Mouse (Mus musculus): Measurements from ENCODE around the gene Ghsr.
"Not testable (repeated sequence)": the region's sequence is repeated elsewhere in the genome, so short reads cannot be mapped to it uniquely, and the experiment has no call there.

The Ghsr gene

DNA sequence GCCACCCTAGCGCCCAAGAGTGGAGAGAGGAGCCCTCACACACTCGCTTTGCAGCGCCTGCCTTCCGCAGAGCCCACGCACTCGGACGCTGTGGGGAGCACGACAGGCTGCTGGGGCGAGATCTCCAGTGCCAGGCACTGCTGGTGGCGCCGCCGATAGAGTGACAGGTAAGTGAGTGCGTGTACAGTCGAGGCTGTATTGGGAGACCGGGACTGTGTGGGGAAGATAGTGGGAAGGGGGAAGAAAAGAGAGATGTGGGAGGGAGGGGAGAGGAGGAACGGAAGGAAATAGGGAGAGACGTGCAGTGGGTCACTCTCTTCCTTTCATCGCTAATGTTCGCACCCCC lies at the start of gene Ghsr:
Ghsr (plus strand) TSS at position 76 of the 346 bp plus-strand sequence.
- no peak for DNase-seq

DNA sequence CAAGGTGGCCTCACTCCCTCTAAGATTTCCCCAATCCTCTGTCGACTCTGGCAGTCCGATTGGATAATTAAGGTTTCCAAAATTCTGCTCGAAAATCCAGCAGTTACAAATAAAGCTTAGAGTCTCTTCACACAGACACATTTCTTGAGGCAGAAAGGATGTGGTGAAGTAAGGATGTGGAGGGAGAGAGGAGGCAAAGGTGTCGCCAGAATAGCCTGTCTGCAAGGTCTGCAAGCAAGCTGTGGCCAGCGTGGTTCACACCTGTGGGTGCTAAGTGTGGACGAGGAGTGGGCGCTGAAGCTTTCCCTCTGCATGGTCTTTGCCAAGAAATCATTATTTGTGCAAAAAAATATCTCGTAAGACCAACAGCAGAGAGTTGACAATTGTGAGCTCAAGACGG lies 48.6 kb upstream of the Ghsr start:
- no peak for DNase-seq

GRCm38 (mm10) chr3:27323551-27323950 lies 47.6 kb upstream of the Ghsr start:
- DNase-seq = no peak

GRCm38 (mm10) chr3:27326633-27327191 lies 44.4 kb upstream of the Ghsr start:
- DNase-seq = no peak

DNA sequence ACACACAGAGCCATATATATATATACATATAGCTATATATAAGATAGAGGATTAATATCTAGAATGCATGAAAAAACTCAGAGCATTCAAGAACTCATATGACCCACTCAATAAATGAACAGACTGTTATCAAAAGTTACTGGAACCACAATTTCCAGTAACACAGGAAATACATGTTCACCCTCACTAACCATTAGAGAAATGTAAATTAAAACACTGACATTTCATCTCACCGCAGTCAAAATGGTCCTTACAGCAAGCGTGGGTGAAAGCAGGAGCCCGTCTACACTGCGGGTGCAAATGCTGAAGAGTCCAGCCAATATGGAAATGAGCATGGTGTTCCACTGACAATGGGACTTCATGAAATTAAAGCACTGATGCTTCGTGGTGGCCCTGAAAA lies 40.4 kb upstream of the Ghsr start:
- DNase-seq = no peak

DNA sequence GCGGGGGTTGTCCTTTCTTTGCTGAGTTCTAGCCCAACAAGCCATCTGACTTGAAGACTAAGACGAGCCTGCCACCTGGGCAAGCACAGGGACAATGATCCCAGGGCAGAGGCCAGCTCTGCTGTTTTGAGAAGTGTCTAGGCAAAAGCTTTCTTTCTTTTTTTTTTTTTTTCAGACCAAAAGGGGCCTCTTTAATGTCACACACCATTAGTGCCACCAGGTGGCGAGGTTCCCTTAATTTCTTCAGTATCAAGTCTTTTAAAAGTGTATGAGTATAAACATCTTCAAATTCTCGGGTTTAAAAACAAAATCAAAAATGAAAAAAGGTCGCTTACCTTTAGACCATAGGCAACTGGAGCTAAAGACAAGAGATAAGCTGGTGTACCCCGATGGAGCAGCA lies 32.7 kb upstream of the Ghsr start:
- DNase-seq = no peak

- DNase-seq = no peak
These were observed 32.3 kb upstream of the Ghsr start for GRCm38 (mm10) chr3:27338887-27339286.

GRCm38 (mm10) chr3:27340757-27341156 lies 30.4 kb upstream of the Ghsr start:
- no peak for DNase-seq

- DNase-seq = no peak
These were observed 28.7 kb upstream of the Ghsr start for GRCm38 (mm10) chr3:27342462-27342861.

DNA sequence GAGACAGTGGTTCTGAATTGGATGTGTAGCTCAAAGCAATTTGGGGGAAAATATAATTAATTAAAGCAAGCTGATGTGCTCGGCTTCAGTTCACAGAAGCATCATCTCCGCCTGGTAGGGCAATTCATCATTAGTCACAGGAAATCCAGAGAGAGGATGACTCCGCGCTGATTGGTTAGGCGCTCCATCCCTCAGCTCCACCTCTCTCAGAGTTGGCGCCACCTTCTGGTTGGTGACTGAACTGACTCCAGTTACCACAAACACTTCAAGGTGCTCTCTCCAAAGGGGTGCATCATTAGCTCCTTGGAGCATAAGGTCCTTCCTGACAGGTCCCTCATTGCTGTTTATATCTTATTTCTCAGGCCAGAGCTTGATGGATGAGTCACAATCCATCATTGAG lies 25.6 kb upstream of the Ghsr start:
- DNase-seq = no peak

DNA sequence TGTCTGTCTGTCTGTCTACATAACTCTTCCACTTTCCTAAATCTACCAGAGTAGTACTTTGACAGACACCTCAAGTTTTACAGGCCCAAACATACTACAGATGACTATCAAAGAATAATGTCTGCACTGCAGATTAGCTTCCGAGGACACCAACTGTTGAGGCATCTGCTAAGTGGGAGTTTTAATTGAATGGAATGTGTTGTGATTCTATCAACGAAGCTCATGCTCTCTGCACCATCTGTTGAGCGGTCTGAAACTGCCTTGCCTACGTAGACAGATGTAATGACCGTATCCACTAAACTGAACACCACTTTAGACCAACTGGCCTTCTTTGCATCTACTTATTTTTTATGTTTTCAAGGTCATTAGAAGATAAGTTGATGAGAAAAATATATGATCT lies 22.7 kb upstream of the Ghsr start:
- DNase-seq = no peak

DNA sequence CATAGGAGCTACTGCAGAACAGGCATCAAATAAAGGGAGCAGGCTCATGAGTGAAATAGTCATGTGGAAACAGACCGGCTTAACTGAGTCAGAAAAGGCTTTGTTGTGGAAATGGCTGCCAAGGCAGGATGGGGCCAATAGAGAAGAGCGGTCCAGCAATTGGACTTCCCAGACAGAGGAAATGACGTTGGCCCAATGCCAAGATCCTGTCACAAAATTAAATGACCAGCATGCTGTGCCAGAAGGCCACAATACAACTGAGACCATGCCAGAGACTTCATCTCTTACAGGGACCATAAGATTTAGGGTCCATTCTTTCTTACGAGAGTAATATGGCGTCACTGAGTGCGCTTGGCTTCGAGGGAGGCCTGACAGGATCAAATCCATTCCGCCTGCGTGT lies 20.0 kb upstream of the Ghsr start:
- DNase-seq = no peak

- DNase-seq = no peak
These were observed 11.9 kb upstream of the Ghsr start for GRCm38 (mm10) chr3:27359100-27359720.

DNA sequence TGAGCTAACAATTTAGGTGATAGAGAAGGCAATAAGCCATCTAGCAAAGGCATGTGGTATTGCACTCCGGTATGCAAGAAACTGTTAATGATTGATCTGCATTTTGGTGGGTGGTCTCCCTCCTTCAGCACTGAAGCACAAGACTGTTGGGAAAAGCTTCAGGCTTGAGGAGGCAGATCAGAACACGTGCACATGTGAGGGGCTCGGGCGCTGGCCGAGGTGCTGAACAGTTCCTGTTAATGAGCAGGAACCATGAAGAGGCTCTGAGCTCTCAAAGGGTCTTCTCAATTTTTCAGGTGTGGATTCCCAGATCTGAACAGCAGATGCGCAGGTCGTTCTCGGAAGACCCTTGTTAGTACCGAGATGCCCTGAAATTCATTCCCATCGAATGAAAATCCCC lies 1.0 kb upstream of the Ghsr start:
- no peak for DNase-seq

DNA sequence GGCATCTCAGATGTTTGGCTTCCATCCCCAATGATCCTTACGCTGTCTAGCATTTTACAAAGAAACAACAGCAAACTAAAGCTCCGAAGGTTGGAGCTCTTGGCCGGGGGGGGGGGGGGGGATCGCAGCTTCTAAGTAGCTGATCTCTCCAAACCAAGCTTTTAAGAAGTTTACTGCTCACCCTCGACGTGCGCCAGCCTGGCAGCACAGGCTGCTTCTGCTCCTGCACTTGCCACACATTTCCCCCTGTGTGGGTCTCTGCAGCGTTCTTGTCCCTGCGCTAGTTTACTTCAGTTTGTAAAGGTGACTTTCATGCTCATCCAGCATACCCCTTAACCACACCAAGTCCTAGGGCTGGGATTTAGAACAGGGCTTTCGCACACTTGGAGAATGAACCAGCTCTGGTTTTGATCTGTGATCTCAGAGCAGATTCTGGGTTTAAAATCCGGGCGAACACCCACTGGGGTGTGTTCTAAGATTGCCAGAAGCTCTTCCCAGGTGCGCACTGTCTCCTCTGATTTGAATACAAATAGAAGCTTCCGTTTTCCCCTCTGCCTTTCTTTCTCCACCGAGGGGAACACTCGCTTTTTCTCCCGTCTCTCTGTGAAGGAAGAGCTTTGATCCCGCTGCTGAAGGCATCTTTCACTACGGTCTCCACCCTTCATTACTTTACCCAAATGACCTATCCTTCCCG lies 422 bp upstream of the Ghsr start:
- no peak for DNase-seq

- DNase-seq = peak; percentile 17
These were observed 837 bp downstream of the Ghsr start for GRCm38 (mm10) chr3:27371725-27372650.

GRCm38 (mm10) chr3:27374396-27374795 lies 3.2 kb downstream of the Ghsr start:
- DNase-seq = no peak

GRCm38 (mm10) chr3:27377935-27378334 lies 6.8 kb downstream of the Ghsr start:
- no peak for DNase-seq

DNA sequence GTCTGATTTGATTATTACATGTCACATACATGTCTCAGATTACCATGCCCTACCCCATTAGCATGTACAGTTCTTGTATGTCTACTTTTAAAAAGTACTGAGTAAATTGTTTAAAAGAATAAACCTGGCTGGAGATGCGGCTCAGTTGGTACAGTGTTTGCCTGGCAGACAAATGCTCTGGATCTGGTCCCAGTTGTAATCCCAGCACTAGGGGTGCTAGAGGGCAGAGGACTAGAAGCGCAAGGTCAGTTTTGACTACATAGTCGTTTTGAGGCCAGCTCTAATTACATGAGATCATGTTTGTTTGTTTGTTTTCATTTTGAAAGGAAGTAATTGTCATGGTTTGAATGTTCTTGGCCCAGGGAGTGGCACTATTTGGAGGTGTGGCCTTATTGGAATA lies 13.7 kb downstream of the Ghsr start:
- no peak for DNase-seq

DNA sequence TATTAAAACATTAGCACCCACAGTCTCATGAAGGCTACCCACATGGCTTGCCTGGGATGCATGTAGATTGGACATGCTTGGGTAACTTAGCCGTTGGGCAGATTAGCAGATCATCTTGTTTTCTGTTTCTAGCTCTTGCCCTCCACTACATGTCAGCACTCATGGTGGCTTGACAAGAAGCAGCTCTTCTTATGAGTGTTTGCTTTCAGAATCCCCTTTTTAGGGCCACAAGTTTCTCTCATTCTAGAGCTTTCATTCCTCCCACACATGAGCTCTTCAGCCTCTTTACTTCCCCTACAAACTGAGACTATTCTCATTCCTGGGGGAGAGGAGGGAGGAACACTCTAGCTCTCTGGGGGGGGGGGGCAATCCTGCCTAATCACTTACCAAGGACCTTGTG lies 18.8 kb downstream of the Ghsr start:
- no peak for DNase-seq

DNA sequence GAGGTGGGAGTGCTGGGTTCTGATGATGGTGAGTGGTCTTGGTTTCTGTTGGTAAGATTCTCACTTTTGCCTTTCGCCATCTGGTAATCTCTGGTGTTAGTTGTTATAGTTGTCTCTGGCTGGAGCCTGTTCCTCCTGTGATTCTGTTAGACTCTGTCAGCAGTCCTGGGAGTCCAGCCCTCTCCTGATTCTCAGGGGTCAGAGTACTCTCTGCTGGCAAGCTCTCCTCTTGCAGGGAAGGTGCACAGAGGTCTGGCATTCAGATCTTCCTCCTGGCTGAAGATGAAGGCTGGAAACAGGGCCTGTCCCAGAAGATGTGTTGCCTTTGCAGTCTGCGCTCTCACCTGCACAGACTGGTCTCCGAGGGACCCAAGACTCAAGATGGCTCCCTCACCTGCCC lies 29.8 kb downstream of the Ghsr start:
- DNase-seq = not testable (repeated sequence)

GRCm38 (mm10) chr3:27406440-27406839 lies 35.3 kb downstream of the Ghsr start:
- no peak for DNase-seq

- no peak for DNase-seq
These were observed 37.4 kb downstream of the Ghsr start for GRCm38 (mm10) chr3:27408564-27408963.

DNA sequence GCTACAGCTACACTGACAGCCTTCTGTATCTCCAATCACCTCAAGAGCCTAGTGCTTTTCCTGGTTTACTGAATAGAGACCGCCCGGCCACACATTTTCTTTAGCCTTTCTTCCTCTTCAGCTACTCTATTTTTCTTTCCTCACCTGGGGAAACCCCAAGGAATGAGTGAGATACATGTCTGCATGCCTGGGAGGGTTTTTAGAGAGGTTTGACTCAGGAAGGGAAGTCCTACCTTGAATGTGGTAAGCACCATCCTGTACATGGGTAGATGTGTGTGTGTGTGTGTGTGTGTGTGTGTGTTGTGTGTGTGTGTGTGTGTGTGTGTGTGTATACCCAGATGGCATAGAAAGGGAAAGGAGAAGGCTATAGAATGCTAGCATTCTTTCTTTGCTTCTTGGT lies 40.1 kb downstream of the Ghsr start:
- no peak for DNase-seq

All from right cerebral cortex, postnatal 25 days (tissue).